In the genomic region with DNA sequence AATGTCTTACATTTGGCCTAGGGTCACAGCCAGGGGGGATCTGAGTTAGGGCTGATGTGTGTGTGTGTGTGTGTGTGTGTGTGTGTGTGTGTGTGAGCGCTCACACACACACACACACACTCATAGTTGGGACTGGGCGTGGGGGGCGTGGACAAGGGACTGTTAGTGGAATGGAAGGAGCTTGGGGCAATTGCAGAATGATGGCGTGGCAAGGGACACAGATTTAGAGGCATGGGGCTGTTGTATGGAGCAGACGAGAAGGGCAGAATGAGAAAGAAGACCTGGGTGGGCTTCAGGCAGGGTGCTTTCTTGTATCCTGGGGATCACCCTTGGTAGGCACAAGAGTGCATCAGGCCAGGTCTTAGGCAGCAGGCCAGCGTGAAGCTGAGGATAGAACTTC, we compare ENCODE assay signal across 15 mouse cellular contexts. TPM values are rescaled to one million over a fixed set of nuclear protein-coding genes. Genes with fewer than 3 reads are reported as not detected.
A peak's percentile ranks its signal among the peaks of the same experiment; 100 is the strongest.
DNase-seq lines count a peak whose midpoint lies in the region; ATAC-seq and TF ChIP-seq lines count a peak whose summit lies in the region.
"Had no signal": no experiment of that assay in that cellular context is flagged by ENCODE, and none has a peak within 500 bp of the region (broad histone marks: within the 10 kb centered on the region; RNA-seq: fewer than 3 reads in every experiment).

No protein-coding gene starts in this region.

- H3K4me3 ChIP-seq in intestine, embryonic 15.5 days (replicated peaks) = no peak overlapping the region
- no peak overlapping the region for H3K4me3 ChIP-seq in intestine, embryonic 16.5 days (ENCODE audit: low read length)
- no peak overlapping the region for H3K4me3 ChIP-seq in stomach, embryonic 14.5 days (ENCODE audit: low read depth, low read length)
- no peak overlapping the region for H3K4me3 ChIP-seq in stomach, postnatal 0 days (ENCODE audit: low read depth, low read length)
- no peak overlapping the region for H3K4me3 ChIP-seq in embryonic facial prominence, embryonic 14.5 days (ENCODE audit: low read depth, low read length)
- H3K4me3 ChIP-seq in stomach, embryonic 16.5 days (replicated peaks; ENCODE audit: low read length) = no peak overlapping the region

- ATAC-seq in intestine, embryonic 15.5 days = no peak
- no peak for ATAC-seq in intestine, embryonic 16.5 days
- ATAC-seq in stomach, embryonic 14.5 days (ENCODE audit: insufficient number of reproducible peaks, insufficient read depth, low FRiP score, low read depth) = no peak
- ATAC-seq in stomach, postnatal 0 days (ENCODE audit: low FRiP score, low TSS enrichment) = no peak
- no peak for ATAC-seq in embryonic facial prominence, embryonic 14.5 days (ENCODE audit: low read depth)
- no peak for ATAC-seq in stomach, embryonic 16.5 days (ENCODE audit: insufficient read depth, low FRiP score)
- no peak for ATAC-seq in granulocyte monocyte progenitor cell, adult 5-6 weeks (replicated peaks; ENCODE audit: poor library complexity, severe bottlenecking)
- ATAC-seq: forebrain, embryonic 14.5 days; hindbrain, postnatal 0 days had no signal

- no peak overlapping the region for H3K4me2 ChIP-seq in intestine, embryonic 15.5 days (replicated peaks)
- no peak overlapping the region for H3K4me2 ChIP-seq in intestine, embryonic 16.5 days (ENCODE audit: low read depth, low read length)
- no peak overlapping the region for H3K4me2 ChIP-seq in stomach, embryonic 14.5 days (replicated peaks; ENCODE audit: low read depth, low read length)
- no peak overlapping the region for H3K4me2 ChIP-seq in stomach, postnatal 0 days (replicated peaks; ENCODE audit: low read depth)
- no peak overlapping the region for H3K4me2 ChIP-seq in embryonic facial prominence, embryonic 14.5 days (ENCODE audit: low read depth, low read length)
- no peak overlapping the region for H3K4me2 ChIP-seq in stomach, embryonic 16.5 days (ENCODE audit: low read depth, low read length)

- no peak overlapping the region for H3K9ac ChIP-seq in intestine, embryonic 15.5 days
- H3K9ac ChIP-seq in intestine, embryonic 16.5 days (ENCODE audit: low read depth, low read length) = no peak overlapping the region
- H3K9ac ChIP-seq in stomach, embryonic 14.5 days (replicated peaks; ENCODE audit: low read depth, low read length) = no peak overlapping the region
- H3K9ac ChIP-seq in stomach, postnatal 0 days (ENCODE audit: low read length) = no peak overlapping the region
- H3K9ac ChIP-seq in embryonic facial prominence, embryonic 14.5 days (ENCODE audit: low read depth, low read length) = no peak overlapping the region
- no peak overlapping the region for H3K9ac ChIP-seq in stomach, embryonic 16.5 days (ENCODE audit: low read length)

- H3K4me1 ChIP-seq in intestine, embryonic 15.5 days (replicated peaks) = peaks cover 22% of the 10 kb centered on the region
- peaks cover 11% of the 10 kb centered on the region for H3K4me1 ChIP-seq in intestine, embryonic 16.5 days (ENCODE audit: control insufficient read depth, insufficient read depth, low read length)
- H3K4me1 ChIP-seq in stomach, embryonic 14.5 days (ENCODE audit: control insufficient read depth, insufficient read depth, low read length) = peaks cover 23% of the 10 kb centered on the region
- H3K4me1 ChIP-seq in stomach, postnatal 0 days (replicated peaks; ENCODE audit: control insufficient read depth, insufficient read depth) = no peaks in the 10 kb centered on the region
- peaks cover 39% of the 10 kb centered on the region for H3K4me1 ChIP-seq in embryonic facial prominence, embryonic 14.5 days (ENCODE audit: control insufficient read depth, insufficient read depth, low read length)
- H3K4me1 ChIP-seq in stomach, embryonic 16.5 days (ENCODE audit: control insufficient read depth, insufficient read depth, low read length) = peaks cover 18% of the 10 kb centered on the region

- no peaks in the 10 kb centered on the region for H3K27me3 ChIP-seq in intestine, embryonic 15.5 days (replicated peaks)
- no peaks in the 10 kb centered on the region for H3K27me3 ChIP-seq in intestine, embryonic 16.5 days (replicated peaks; ENCODE audit: control insufficient read depth, insufficient read depth, low read length)
- no peaks in the 10 kb centered on the region for H3K27me3 ChIP-seq in stomach, embryonic 14.5 days (ENCODE audit: control insufficient read depth, insufficient read depth, low read length)
- H3K27me3 ChIP-seq in stomach, postnatal 0 days (ENCODE audit: control insufficient read depth, insufficient read depth, low read length) = no peaks in the 10 kb centered on the region
- no peaks in the 10 kb centered on the region for H3K27me3 ChIP-seq in embryonic facial prominence, embryonic 14.5 days (replicated peaks; ENCODE audit: control insufficient read depth, insufficient read depth, low read length)
- no peaks in the 10 kb centered on the region for H3K27me3 ChIP-seq in stomach, embryonic 16.5 days (ENCODE audit: control insufficient read depth, insufficient read depth, low read length)

- WGBS in intestine, embryonic 15.5 days = 82% methylated on average over 6 of the region's 6 CpGs
- 81% methylated on average over 6 of the region's 6 CpGs for WGBS in intestine, embryonic 16.5 days
- WGBS in stomach, embryonic 14.5 days = 80% methylated on average over 6 of the region's 6 CpGs
- WGBS in stomach, postnatal 0 days = 75% methylated on average over 6 of the region's 6 CpGs
- 65% methylated on average over 6 of the region's 6 CpGs for WGBS in embryonic facial prominence, embryonic 14.5 days
- 80% methylated on average over 6 of the region's 6 CpGs for WGBS in stomach, embryonic 16.5 days

- DNase-seq in stomach, postnatal 0 days (ENCODE audit: low spot score) = no peak
- no peak for DNase-seq in embryonic facial prominence, embryonic 14.5 days (ENCODE audit: low spot score)
- DNase-seq in urinary bladder, adult 18-20 months (ENCODE audit: low spot score in 2 of 2) = no peak
- DNase-seq: cerebellum, postnatal 10 days; kidney, adult 8-10 months; lung, adult 2 months; right cerebral cortex, adult 18-20 months; spleen, adult 18-20 months had no signal

- TF ChIP-seq CTCF in stomach, postnatal 0 days (IDR thresholded peaks at IDR 0.05; ENCODE audit: low read depth) = no peak

- no peaks in the 10 kb centered on the region for H3K36me3 ChIP-seq in intestine, embryonic 15.5 days
- H3K36me3 ChIP-seq in intestine, embryonic 16.5 days (ENCODE audit: control insufficient read depth, insufficient read depth, low read length) = no peaks in the 10 kb centered on the region
- H3K36me3 ChIP-seq in stomach, embryonic 14.5 days (ENCODE audit: control insufficient read depth, insufficient read depth, low read length) = no peaks in the 10 kb centered on the region
- H3K36me3 ChIP-seq in stomach, postnatal 0 days (ENCODE audit: control insufficient read depth, insufficient read depth, low read length) = no peaks in the 10 kb centered on the region
- H3K36me3 ChIP-seq in embryonic facial prominence, embryonic 14.5 days (ENCODE audit: control insufficient read depth, insufficient read depth, low read length) = no peaks in the 10 kb centered on the region
- H3K36me3 ChIP-seq in stomach, embryonic 16.5 days (ENCODE audit: control insufficient read depth, insufficient read depth, low read length) = no peaks in the 10 kb centered on the region

- TF ChIP-seq EP300 in stomach, postnatal 0 days (optimal IDR thresholded peaks at IDR 0.05) = no peak

- H3K27ac ChIP-seq in intestine, embryonic 15.5 days = peak overlapping the region; percentile 27; the same call in 1 of the 2 replicates
- H3K27ac ChIP-seq in intestine, embryonic 16.5 days (ENCODE audit: low read length) = no peak overlapping the region
- 0 out of 2 replicates have a peak overlapping the region, but pooled peaks have one; percentile 39 for H3K27ac ChIP-seq in stomach, embryonic 14.5 days (ENCODE audit: low read length)
- H3K27ac ChIP-seq in stomach, postnatal 0 days (replicated peaks) = no peak overlapping the region
- H3K27ac ChIP-seq in embryonic facial prominence, embryonic 14.5 days (replicated peaks; ENCODE audit: low read depth, low read length) = peak overlapping the region; percentile 74
- peak overlapping the region; percentile 38; the same call in 1 of the 2 replicates for H3K27ac ChIP-seq in stomach, embryonic 16.5 days (ENCODE audit: low read length)
- H3K27ac ChIP-seq: hindbrain, postnatal 0 days had no signal

- no peaks in the 10 kb centered on the region for H3K9me3 ChIP-seq in intestine, embryonic 15.5 days
- H3K9me3 ChIP-seq in intestine, embryonic 16.5 days (ENCODE audit: control insufficient read depth, low read length) = no peaks in the 10 kb centered on the region
- H3K9me3 ChIP-seq in stomach, embryonic 14.5 days (ENCODE audit: control insufficient read depth, low read depth, low read length) = no peaks in the 10 kb centered on the region
- H3K9me3 ChIP-seq in stomach, postnatal 0 days (ENCODE audit: control insufficient read depth, low read length) = no peaks in the 10 kb centered on the region
- no peaks in the 10 kb centered on the region for H3K9me3 ChIP-seq in embryonic facial prominence, embryonic 14.5 days (ENCODE audit: control insufficient read depth, low read length)
- no peaks in the 10 kb centered on the region for H3K9me3 ChIP-seq in stomach, embryonic 16.5 days (replicated peaks; ENCODE audit: control insufficient read depth, low read length)

RNA-seq across cellular contexts. Expression of a gene that starts 12.8 kb away (rescaled TPM):
- polyA plus RNA-seq in intestine, embryonic 15.5 days (2015; fragmentation: Nextera tagmentation; extraction: Ambion mirVana) = 0.43 and 0.87 TPM in 2 replicates
- 0.36 and 0.64 TPM in 2 replicates for polyA plus RNA-seq in intestine, embryonic 16.5 days (2015; fragmentation: Nextera tagmentation; extraction: Ambion mirVana)
- polyA plus RNA-seq in stomach, embryonic 14.5 days (2014; fragmentation: Nextera tagmentation; extraction: Ambion mirVana) = 0.46 and 0.52 TPM in 2 replicates
- 0.05 and 0.07 TPM in 2 replicates for polyA plus RNA-seq in stomach, postnatal 0 days (2015; fragmentation: Nextera tagmentation; extraction: Ambion mirVana)
- polyA plus RNA-seq in embryonic facial prominence, embryonic 14.5 days (2014; fragmentation: Nextera tagmentation; extraction: Ambion mirVana) = 0.33 and 0.50 TPM in 2 replicates
- polyA plus RNA-seq in stomach, embryonic 16.5 days (2015; fragmentation: Nextera tagmentation; extraction: Ambion mirVana) = 0.19 TPM in 2 replicates
- total RNA-seq in granulocyte monocyte progenitor cell, adult 5-6 weeks (2014; fragmentation: Nextera tagmentation) = not detected in 2 replicates
- 0.34 TPM in 1 of 2 replicates, not detected in the other for total RNA-seq in granulocyte monocyte progenitor cell, adult 5-6 weeks (2017)
- total RNA-seq: hindbrain, postnatal 0 days had no signal
- polyA plus RNA-seq: forebrain, embryonic 14.5 days; hindbrain, postnatal 0 days had no signal

RNA-seq across cellular contexts. Expression of a gene that starts 52.9 kb away (rescaled TPM):
- 0.58 and 0.93 TPM in 2 replicates for polyA plus RNA-seq in intestine, embryonic 15.5 days (2015; fragmentation: Nextera tagmentation; extraction: Ambion mirVana)
- polyA plus RNA-seq in intestine, embryonic 16.5 days (2015; fragmentation: Nextera tagmentation; extraction: Ambion mirVana) = 0.65 and 1.3 TPM in 2 replicates
- polyA plus RNA-seq in stomach, embryonic 14.5 days (2014; fragmentation: Nextera tagmentation; extraction: Ambion mirVana) = 2.4 and 2.5 TPM in 2 replicates
- 0.82 and 1.1 TPM in 2 replicates for polyA plus RNA-seq in stomach, postnatal 0 days (2015; fragmentation: Nextera tagmentation; extraction: Ambion mirVana)
- polyA plus RNA-seq in embryonic facial prominence, embryonic 14.5 days (2014; fragmentation: Nextera tagmentation; extraction: Ambion mirVana) = 0.81 and 1.0 TPM in 2 replicates
- polyA plus RNA-seq in stomach, embryonic 16.5 days (2015; fragmentation: Nextera tagmentation; extraction: Ambion mirVana) = 1.8 and 2.4 TPM in 2 replicates
- 2.8 and 3.0 TPM in 2 replicates for total RNA-seq in granulocyte monocyte progenitor cell, adult 5-6 weeks (2014; fragmentation: Nextera tagmentation)
- 0.62 and 3.1 TPM in 2 replicates for total RNA-seq in granulocyte monocyte progenitor cell, adult 5-6 weeks (2017)

Comparison
In these comparisons a context has a peak if more than half of its experiments do, and no peak if none do; other contexts are left out.
1. H3K27ac ChIP-seq: peak in intestine, embryonic 15.5 days (single experiment), stomach, embryonic 14.5 days (single experiment), embryonic facial prominence, embryonic 14.5 days (single experiment) and stomach, embryonic 16.5 days (single experiment); none in intestine, embryonic 16.5 days (single experiment) and stomach, postnatal 0 days (single experiment).